Mouse (Mus musculus): ENCODE measurements around the gene Polrmt. TPM values are rescaled to one million over a fixed set of nuclear protein-coding genes. Genes with fewer than 3 reads are reported as not detected.
"Not testable (repeated sequence)": the region's sequence is repeated elsewhere in the genome, so short reads cannot be mapped to it uniquely, and the experiment has no call there.

Gene Polrmt
- total and polyA plus RNA-seq, 2 experiments from 2014 or later = 26.3 to 56.2 TPM

GRCm38 (mm10) chr10:79766001-79766507, 19.7 kb upstream of the Polrmt start:
- DNase-seq (ENCODE audit: low spot score) = no peak
- WGBS = 6% methylated on average over 15 of the region's 16 CpGs

GRCm38 (mm10) chr10:79765228-79765745, 18.9 kb upstream of the Polrmt start:
- Histone ChIP-seq H3K9ac (replicated peaks; ENCODE audit: low read depth, low read length) (peak overlapping the region; percentile 87), H3K9me3 (replicated peaks; ENCODE audit: control insufficient read depth, low read length) (no peaks in the 10 kb centered on the region), H3K27me3 (ENCODE audit: control insufficient read depth, insufficient read depth, low read length) (no peaks in the 10 kb centered on the region), H3K4me1 (ENCODE audit: control insufficient read depth, insufficient read depth) (peaks cover 31% of the 10 kb centered on the region), H3K36me3 (replicated peaks; ENCODE audit: control insufficient read depth, insufficient read depth, low read length) (peaks cover 20% of the 10 kb centered on the region), H3K27ac (ENCODE audit: low read depth) (no peak overlapping the region), H3K4me3 (ENCODE audit: low read depth, low read length) (no peak overlapping the region), H3K4me2 (ENCODE audit: low read depth, low read length) (peak overlapping the region; percentile 77; the same call in 1 of the 2 replicates)
- 79% methylated on average over 2 of the region's 2 CpGs for WGBS
- ATAC-seq (ENCODE audit: insufficient read depth, low read depth) (no peak), DNase-seq (ENCODE audit: low spot score) (no peak)
- no peak for TF ChIP-seq EP300 (IDR thresholded peaks at IDR 0.05; ENCODE audit: low read depth)
- TF ChIP-seq CTCF (IDR thresholded peaks at IDR 0.05; ENCODE audit: low read depth) = no peak

More at GRCm38 (mm10) chr10:79766001-79766507, 19.7 kb upstream of the Polrmt start:
- no peaks in the 10 kb centered on the region for H3K27me3 ChIP-seq (ENCODE audit: control insufficient read depth, insufficient read depth, low read length)
- H3K9ac ChIP-seq (replicated peaks; ENCODE audit: low read depth, low read length) = peak overlapping the region; percentile 87
- H3K36me3 ChIP-seq (replicated peaks; ENCODE audit: control insufficient read depth, insufficient read depth, low read length) = peaks cover 13% of the 10 kb centered on the region
- H3K9me3 ChIP-seq (replicated peaks; ENCODE audit: control insufficient read depth, low read length) = no peaks in the 10 kb centered on the region
- peak overlapping the region; percentile 88 for H3K4me3 ChIP-seq (ENCODE audit: low read depth, low read length)
- peak overlapping the region; percentile 91 for H3K27ac ChIP-seq (ENCODE audit: low read depth)
- no peak for ATAC-seq (ENCODE audit: insufficient read depth, low read depth)
- peak overlapping the region; percentile 77 for H3K4me2 ChIP-seq (ENCODE audit: low read depth, low read length)
- H3K4me1 ChIP-seq (ENCODE audit: control insufficient read depth, insufficient read depth) = peaks cover 31% of the 10 kb centered on the region
- TF ChIP-seq CTCF (IDR thresholded peaks at IDR 0.05; ENCODE audit: low read depth) (no peak), EP300 (IDR thresholded peaks at IDR 0.05; ENCODE audit: low read depth) (no peak)

DNA sequence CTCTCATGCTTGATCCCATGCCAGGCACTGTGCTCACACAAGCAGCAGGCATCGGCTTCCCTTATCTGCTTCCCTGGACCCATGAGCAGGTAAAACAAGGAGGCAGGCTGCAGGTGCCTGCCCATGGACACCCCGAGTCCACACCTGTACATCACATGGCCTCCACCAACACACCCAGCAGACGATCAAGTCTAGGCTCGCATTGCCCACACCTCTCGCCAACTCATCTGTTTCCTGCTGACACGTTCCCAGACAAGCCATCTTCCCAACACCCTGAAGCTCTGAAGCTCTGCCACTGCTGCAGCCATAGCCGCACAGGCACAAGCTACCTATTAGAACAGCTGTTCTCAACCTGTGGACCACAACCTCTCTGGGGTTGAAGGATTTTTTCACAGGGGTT, 17.9 kb upstream of the Polrmt start:
- Histone ChIP-seq H3K27ac (ENCODE audit: low read depth) (peak overlapping the region; percentile 18; the same call in 1 of the 2 replicates), H3K36me3 (replicated peaks; ENCODE audit: control insufficient read depth, insufficient read depth, low read length) (peaks cover 22% of the 10 kb centered on the region), H3K4me2 (ENCODE audit: low read depth, low read length) (no peak overlapping the region), H3K27me3 (ENCODE audit: control insufficient read depth, insufficient read depth, low read length) (no peaks in the 10 kb centered on the region), H3K9ac (replicated peaks; ENCODE audit: low read depth, low read length) (peak overlapping the region; percentile 9; the same call in 1 of the 2 replicates), H3K9me3 (replicated peaks; ENCODE audit: control insufficient read depth, low read length) (no peaks in the 10 kb centered on the region), H3K4me3 (ENCODE audit: low read depth, low read length) (no peak overlapping the region), H3K4me1 (ENCODE audit: control insufficient read depth, insufficient read depth) (peaks cover 31% of the 10 kb centered on the region)
- TF ChIP-seq EP300 (IDR thresholded peaks at IDR 0.05; ENCODE audit: low read depth) = no peak
- no peak for TF ChIP-seq CTCF (IDR thresholded peaks at IDR 0.05; ENCODE audit: low read depth)
- ATAC-seq (ENCODE audit: insufficient read depth, low read depth) = no peak
- WGBS = 47% methylated on average over 7 of the region's 7 CpGs
- DNase-seq (ENCODE audit: low spot score) = no peak

GRCm38 (mm10) chr10:79762875-79763274, 16.5 kb upstream of the Polrmt start:
- Histone ChIP-seq H3K4me3 (ENCODE audit: low read depth, low read length) (no peak overlapping the region), H3K4me2 (ENCODE audit: low read depth, low read length) (no peak overlapping the region), H3K4me1 (ENCODE audit: control insufficient read depth, insufficient read depth) (peaks cover 31% of the 10 kb centered on the region), H3K9ac (replicated peaks; ENCODE audit: low read depth, low read length) (no peak overlapping the region), H3K27ac (ENCODE audit: low read depth) (no peak overlapping the region), H3K27me3 (ENCODE audit: control insufficient read depth, insufficient read depth, low read length) (no peaks in the 10 kb centered on the region), H3K9me3 (replicated peaks; ENCODE audit: control insufficient read depth, low read length) (no peaks in the 10 kb centered on the region), H3K36me3 (replicated peaks; ENCODE audit: control insufficient read depth, insufficient read depth, low read length) (peaks cover 36% of the 10 kb centered on the region)
- no peak for TF ChIP-seq CTCF (IDR thresholded peaks at IDR 0.05; ENCODE audit: low read depth)
- TF ChIP-seq EP300 (IDR thresholded peaks at IDR 0.05; ENCODE audit: low read depth) = no peak
- DNase-seq (ENCODE audit: low spot score) (no peak), ATAC-seq (ENCODE audit: insufficient read depth, low read depth) (no peak)
- WGBS = 78% methylated on average over 3 of the region's 3 CpGs

GRCm38 (mm10) chr10:79760603-79761143, 14.3 kb upstream of the Polrmt start:
- Histone ChIP-seq H3K4me2 (ENCODE audit: low read depth, low read length) (no peak overlapping the region), H3K4me3 (ENCODE audit: low read depth, low read length) (no peak overlapping the region), H3K27me3 (ENCODE audit: control insufficient read depth, insufficient read depth, low read length) (no peaks in the 10 kb centered on the region), H3K27ac (ENCODE audit: low read depth) (no peak overlapping the region), H3K9me3 (replicated peaks; ENCODE audit: control insufficient read depth, low read length) (no peaks in the 10 kb centered on the region), H3K4me1 (ENCODE audit: control insufficient read depth, insufficient read depth) (peaks cover 25% of the 10 kb centered on the region; the same call in 1 of the 2 replicates), H3K9ac (replicated peaks; ENCODE audit: low read depth, low read length) (no peak overlapping the region), H3K36me3 (replicated peaks; ENCODE audit: control insufficient read depth, insufficient read depth, low read length) (peaks cover 49% of the 10 kb centered on the region)
- no peak for TF ChIP-seq EP300 (IDR thresholded peaks at IDR 0.05; ENCODE audit: low read depth)
- TF ChIP-seq CTCF (IDR thresholded peaks at IDR 0.05; ENCODE audit: low read depth) = no peak
- no peak for DNase-seq (ENCODE audit: low spot score)
- 89% methylated on average over 11 of the region's 11 CpGs for WGBS
- ATAC-seq (ENCODE audit: insufficient read depth, low read depth) = no peak

DNA sequence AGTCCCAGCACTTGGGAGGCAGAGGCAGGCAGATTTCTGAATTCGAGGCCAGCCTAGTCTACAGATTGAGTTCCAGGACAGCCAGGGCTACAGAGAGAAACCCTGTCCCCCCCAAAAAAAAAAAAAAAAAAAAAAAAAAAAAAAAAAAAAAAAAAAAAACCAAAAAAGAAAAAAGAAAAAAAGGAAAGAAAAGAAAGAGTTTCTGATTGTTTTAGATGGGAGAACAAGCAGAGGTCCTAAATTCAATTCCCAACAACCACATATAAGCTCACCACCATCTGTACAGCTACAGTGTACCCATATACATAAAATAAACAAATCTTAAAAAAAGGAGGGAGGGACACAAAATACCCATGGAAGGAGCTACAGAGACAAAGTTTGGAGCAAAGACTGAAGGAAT, 13.3 kb upstream of the Polrmt start:
- H3K4me3 ChIP-seq (ENCODE audit: low read depth, low read length); DNase-seq (ENCODE audit: low spot score); ATAC-seq (ENCODE audit: insufficient read depth, low read depth); H3K9me3 ChIP-seq (replicated peaks; ENCODE audit: control insufficient read depth, low read length); H3K27me3 ChIP-seq (ENCODE audit: control insufficient read depth, insufficient read depth, low read length); H3K4me2 ChIP-seq (ENCODE audit: low read depth, low read length); H3K27ac ChIP-seq (ENCODE audit: low read depth); H3K9ac ChIP-seq (replicated peaks; ENCODE audit: low read depth, low read length): not testable (repeated sequence)
- 86% methylated on average over 1 of the region's 1 CpGs for WGBS
- Histone ChIP-seq H3K4me1 (ENCODE audit: control insufficient read depth, insufficient read depth) (peaks cover 21% of the 10 kb centered on the region), H3K36me3 (replicated peaks; ENCODE audit: control insufficient read depth, insufficient read depth, low read length) (peaks cover 49% of the 10 kb centered on the region)
